Mouse (Mus musculus) C2C12 (cell line): ENCODE measurements at regions not wholly inside any gene's neighbourhood (a gene's known extent, or its start where the extent isn't known, plus 50 kb on each side); places are given as distances from the start of the nearest gene placed in this dataset.
"Not testable (repeated sequence)": the region's sequence is repeated elsewhere in the genome, so short reads cannot be mapped to it uniquely, and the experiment has no call there.

Source experiments
- H3K27me3 ChIP-seq: one replicate; pipeline ENCODE4 v1.6.1; 2011; ENCODE audit not compliant: control insufficient read depth, insufficient read depth, insufficient read length
- H3K36me3 ChIP-seq: one replicate; pipeline ENCODE4 v1.6.1; 2011; ENCODE audit not compliant: control insufficient read depth, insufficient read depth
- H3K4me3 ChIP-seq: one replicate; pipeline ENCODE4 v1.5.1; 2011; ENCODE audit warnings: mild to moderate bottlenecking, control low read depth; ENCODE audit not compliant: poor library complexity, insufficient read depth, severe bottlenecking
- H3K79me2 ChIP-seq: one replicate; pipeline ENCODE4 v1.6.1; 2011; ENCODE audit not compliant: control insufficient read depth, insufficient read depth
- H3K79me3 ChIP-seq: one replicate; pipeline ENCODE4 v1.6.1; 2011; ENCODE audit warnings: low read depth, control low read depth
- H3ac ChIP-seq: one replicate; pipeline ENCODE3; 2011; ENCODE audit warnings: low read depth; ENCODE audit not compliant: control insufficient read depth, insufficient read length
- CEBPB ChIP-seq: IDR thresholded peaks from one replicate; pipeline ENCODE4 v1.6.1; 2011; ENCODE audit warnings: low read depth, mild to moderate bottlenecking, control low read depth, moderate library complexity
- CTCF ChIP-seq: IDR thresholded peaks from one replicate; pipeline ENCODE4 v1.5.1; 2011; ENCODE audit not compliant: control insufficient read depth, insufficient read depth, insufficient read length
- FOSL1 ChIP-seq: IDR thresholded peaks from one replicate; pipeline ENCODE4 v1.8.0; 2011; ENCODE audit warnings: mild to moderate bottlenecking, low read length; ENCODE audit not compliant: poor library complexity, insufficient read depth, severe bottlenecking
- MAX ChIP-seq: IDR thresholded peaks from one replicate; pipeline ENCODE4 v1.6.1; 2011; ENCODE audit warnings: mild to moderate bottlenecking, control low read depth
- MYOD1 ChIP-seq: IDR thresholded peaks from one replicate; pipeline ENCODE4 v1.6.1; 2011; ENCODE audit warnings: low read depth; ENCODE audit not compliant: control insufficient read depth, insufficient read length
- MYOG ChIP-seq: IDR thresholded peaks from one replicate; pipeline ENCODE4 v1.6.1; 2011; ENCODE audit not compliant: control insufficient read depth, insufficient read length; ENCODE audit errors: extremely low read depth
- USF1 ChIP-seq: IDR thresholded peaks from one replicate; pipeline ENCODE4 v1.6.1; 2011; ENCODE audit warnings: low read depth, mild to moderate bottlenecking, control low read depth, moderate library complexity

DNA sequence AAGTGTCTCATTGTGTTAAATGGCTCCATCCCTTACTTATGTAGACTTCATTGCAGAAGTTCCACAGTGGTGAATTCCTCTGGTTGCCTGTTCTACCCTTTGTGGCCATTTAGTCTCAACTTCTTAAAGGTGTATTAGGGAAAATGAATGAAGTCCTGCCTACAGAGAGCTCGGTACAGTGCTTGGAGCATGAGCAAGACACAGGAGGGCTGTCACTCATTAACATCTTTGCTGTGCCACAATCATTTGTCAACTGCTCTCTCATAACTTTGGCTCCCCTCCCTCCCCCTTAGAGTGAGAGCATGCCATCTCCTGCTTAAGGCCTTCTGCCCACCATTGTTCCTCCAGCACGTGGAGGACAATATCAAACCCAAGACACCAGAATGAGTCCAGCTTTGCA is 90.5 kb upstream of the Vav3 start:
- H3K79me2 ChIP-seq, result no peaks in the 10 kb centered on the region

DNA sequence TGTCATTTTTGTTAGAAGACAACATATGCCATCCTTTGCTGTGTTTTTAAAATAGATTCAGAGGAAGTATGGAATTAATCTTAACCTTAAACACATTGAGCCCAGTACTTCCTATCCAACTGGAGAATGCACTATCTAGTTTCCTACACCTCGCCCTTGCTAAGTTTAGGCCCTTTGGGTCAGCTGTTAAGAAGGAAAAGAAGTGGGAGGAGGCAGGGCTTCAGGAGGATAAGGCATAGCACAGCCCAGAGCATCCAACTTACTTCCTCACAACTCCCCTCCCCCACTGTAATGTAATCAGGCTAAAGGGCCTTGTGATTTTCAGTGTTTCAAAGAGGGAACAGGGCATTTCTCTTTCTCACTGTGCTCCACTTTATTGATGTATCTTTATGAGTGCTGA is 88.7 kb upstream of the Vav3 start:
- Histone ChIP-seq H3K36me3 (no peaks in the 10 kb centered on the region), H3ac (no peak overlapping the region), H3K79me3 (no peaks in the 10 kb centered on the region), H3K79me2 (no peaks in the 10 kb centered on the region), H3K27me3 (no peaks in the 10 kb centered on the region), H3K4me3 (no peak overlapping the region)
- TF ChIP-seq MYOD1 (no peak), FOSL1 (no peak), MAX (no peak)

More for the DNA sequence above, 90.5 kb upstream of the Vav3 start:
- no peak overlapping the region for H3ac ChIP-seq
- H3K27me3 ChIP-seq, result no peaks in the 10 kb centered on the region
- H3K79me3 ChIP-seq, result no peaks in the 10 kb centered on the region
- H3K36me3 ChIP-seq, result no peaks in the 10 kb centered on the region
- TF ChIP-seq MYOG, result no peak
- TF ChIP-seq MAX, result no peak
- TF ChIP-seq CTCF, result no peak
- no peak for TF ChIP-seq MYOD1
- no peak overlapping the region for H3K4me3 ChIP-seq

DNA sequence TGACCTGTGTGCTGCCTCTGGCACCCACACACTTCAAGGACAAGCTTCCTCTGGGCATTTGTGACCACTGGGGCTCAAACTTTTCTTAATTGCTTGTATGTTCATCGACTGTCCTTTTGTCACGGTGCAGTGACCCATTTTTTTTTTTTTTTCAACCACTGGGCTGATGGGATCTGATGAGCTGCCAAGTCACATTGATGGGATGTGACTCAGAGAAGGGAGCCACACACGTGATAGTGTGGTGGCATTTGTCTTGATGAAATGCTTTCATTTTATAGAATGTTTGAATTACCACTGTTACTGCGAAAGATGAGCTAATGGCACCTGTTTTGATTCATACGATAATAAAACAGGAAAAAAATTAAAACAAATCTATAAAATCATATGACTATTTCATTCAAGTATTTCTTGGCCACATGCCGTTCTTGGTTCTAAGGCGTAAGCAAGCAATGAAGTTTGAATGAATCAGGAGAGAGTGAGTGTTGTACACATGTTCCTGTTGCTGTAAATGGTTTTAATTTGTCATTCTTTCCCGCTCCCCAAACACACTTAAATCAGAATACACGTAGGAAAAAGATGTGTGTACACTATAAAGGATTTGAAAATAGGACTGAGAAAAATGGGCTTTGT is 86.3 kb upstream of the Vav3 start:
- H3K79me2 ChIP-seq, result no peaks in the 10 kb centered on the region
- TF ChIP-seq CTCF (no peak), MYOD1 (peak; percentile 72), MYOG (no peak), MAX (peak; percentile 67), CEBPB (no peak), USF1 (peak; percentile 92), FOSL1 (peak; percentile 57)
- no peaks in the 10 kb centered on the region for H3K79me3 ChIP-seq
- H3K36me3 ChIP-seq, result no peaks in the 10 kb centered on the region
- H3ac ChIP-seq, result no peak overlapping the region
- H3K27me3 ChIP-seq, result no peaks in the 10 kb centered on the region
- no peak overlapping the region for H3K4me3 ChIP-seq

DNA sequence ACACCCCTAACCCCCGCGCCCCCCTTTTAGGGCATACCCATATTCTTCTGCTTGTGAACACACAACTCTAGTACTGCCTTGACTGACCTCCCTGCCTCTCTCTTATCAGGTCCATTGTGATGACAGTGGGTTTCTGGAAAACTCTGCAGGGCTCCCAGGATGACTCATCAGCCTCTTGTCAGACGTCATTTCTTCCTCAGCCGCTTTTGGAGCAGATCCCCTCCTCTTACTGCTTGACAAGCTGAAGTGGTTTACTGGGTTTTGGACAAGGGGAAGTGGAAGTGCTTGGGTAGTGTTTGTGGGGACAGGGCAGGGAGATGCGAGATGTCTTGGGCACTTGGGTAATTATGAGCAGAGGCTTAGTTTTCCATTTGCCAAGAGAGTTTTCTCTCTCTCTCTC is 85.5 kb upstream of the Vav3 start:
- no peak for TF ChIP-seq CEBPB
- no peak for TF ChIP-seq CTCF
- peak; percentile 6 for TF ChIP-seq MYOD1
- peak; percentile 11 for TF ChIP-seq FOSL1
- no peaks in the 10 kb centered on the region for H3K79me3 ChIP-seq
- H3ac ChIP-seq, result no peak overlapping the region
- no peaks in the 10 kb centered on the region for H3K79me2 ChIP-seq
- no peak overlapping the region for H3K4me3 ChIP-seq
- H3K36me3 ChIP-seq, result no peaks in the 10 kb centered on the region
- no peaks in the 10 kb centered on the region for H3K27me3 ChIP-seq

DNA sequence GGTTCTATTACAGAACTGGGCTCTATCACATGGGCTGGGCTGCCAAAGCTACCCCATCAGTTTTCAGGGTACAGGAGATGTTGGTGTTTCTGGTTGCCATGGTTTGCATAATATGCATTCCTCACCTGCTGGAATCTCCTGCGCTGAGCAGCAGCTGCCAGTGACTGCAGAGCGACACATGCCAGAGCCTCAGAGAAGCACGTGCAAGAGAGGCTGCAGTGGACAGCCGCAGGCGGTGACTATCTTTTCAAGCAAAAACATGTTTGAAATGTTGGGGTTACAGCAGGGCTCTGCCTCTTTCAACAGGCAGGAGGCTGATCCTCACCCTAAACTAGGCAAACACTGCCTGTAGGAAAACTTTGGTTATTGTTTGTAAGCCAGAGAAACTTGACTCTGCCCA is 83.7 kb upstream of the Vav3 start:
- TF ChIP-seq MAX, result no peak
- TF ChIP-seq USF1, result no peak
- TF ChIP-seq FOSL1, result no peak
- no peak for TF ChIP-seq CTCF
- no peak for TF ChIP-seq MYOD1
- TF ChIP-seq CEBPB, result no peak
- no peak for TF ChIP-seq MYOG
- H3K27me3 ChIP-seq, result no peaks in the 10 kb centered on the region
- H3K36me3 ChIP-seq, result no peaks in the 10 kb centered on the region
- H3K4me3 ChIP-seq, result no peak overlapping the region
- no peaks in the 10 kb centered on the region for H3K79me3 ChIP-seq
- H3ac ChIP-seq, result no peak overlapping the region
- H3K79me2 ChIP-seq, result no peaks in the 10 kb centered on the region

DNA sequence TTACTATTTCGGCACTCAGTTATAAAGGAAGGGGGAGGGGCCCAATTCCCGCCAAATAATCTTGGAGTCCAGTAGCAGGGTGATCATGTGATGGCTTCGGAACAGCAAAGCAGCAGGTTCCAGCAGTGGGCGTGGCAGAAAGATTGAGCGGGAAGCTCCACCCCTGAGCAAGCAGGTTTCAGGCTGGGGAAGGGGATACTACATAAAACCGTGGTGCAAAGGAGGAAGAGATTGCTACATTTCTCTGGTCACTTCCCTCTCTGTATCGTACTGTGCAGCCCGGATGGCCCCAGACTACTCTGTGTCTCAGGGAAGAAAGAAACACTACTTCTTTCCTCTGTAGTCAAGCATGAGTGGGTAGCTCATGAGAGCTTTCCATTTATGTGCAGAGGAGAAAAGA is 73.5 kb upstream of the Vav3 start:
- H3K79me2 ChIP-seq, H3K27me3 ChIP-seq: not testable (repeated sequence)

More for the DNA sequence above, 73.5 kb upstream of the Vav3 start:
- H3K36me3 ChIP-seq, H3K4me3 ChIP-seq, H3ac ChIP-seq, H3K79me3 ChIP-seq: not testable (repeated sequence)
